Mouse (Mus musculus) kidney, postnatal 4 days (tissue): ENCODE data around the gene Nedd4.
A peak's percentile ranks its signal among the peaks of the same experiment; 100 is the strongest.

Experiments
- DNase-seq, 2 experiments: peaks; one replicate each; pipeline ENCODE4 v3.0.0; 2021; ENCODE audit warnings: mixed read lengths in 2 of 2

The Nedd4 gene

GRCm38 (mm10) chr9:72681652-72682228, 19.6 kb downstream of the Nedd4 start:
- no peak for DNase-seq

DNA sequence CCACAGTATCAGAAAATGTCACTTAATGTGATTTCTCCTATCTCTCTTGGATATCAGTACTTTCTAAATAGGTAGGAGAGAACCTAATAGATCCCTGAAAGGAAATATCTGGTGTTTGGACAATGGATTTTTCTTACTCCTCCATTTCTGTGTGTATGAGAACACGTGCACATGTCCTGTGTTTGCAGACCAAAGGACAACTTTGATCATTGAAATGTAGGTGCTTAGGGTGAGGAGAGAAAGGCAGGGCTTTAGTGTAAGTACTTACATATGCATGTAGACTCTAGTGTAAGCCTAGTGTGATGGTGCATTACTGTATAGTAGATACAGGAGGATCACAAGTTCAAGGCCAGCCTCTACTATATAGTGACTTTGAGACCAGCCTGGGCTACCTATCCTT, 21.1 kb downstream of the Nedd4 start:
- DNase-seq = no peak

DNA sequence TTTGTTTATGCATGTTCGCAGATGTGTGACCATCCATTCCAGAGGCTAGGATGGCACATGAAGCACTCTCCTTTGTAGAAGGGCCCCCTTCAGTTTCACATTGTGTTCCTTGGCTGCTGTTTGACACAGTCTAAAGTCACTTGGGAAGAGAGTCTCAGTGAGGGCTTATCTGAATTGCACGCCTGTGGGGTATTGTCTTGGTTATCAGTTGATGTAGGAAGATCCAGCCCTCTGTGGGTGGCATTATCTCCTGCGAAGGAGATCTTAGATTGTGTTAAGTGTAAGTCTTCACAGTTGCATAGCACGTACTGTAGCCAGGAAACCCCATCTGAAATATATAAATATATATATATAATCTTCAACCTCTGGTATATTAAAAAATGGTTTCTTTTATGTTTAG, 23.1 kb downstream of the Nedd4 start:
- DNase-seq = no peak

- peak; percentile 51 to 66 for DNase-seq
These were observed 24.4 kb downstream of the Nedd4 start for GRCm38 (mm10) chr9:72686506-72686905.

GRCm38 (mm10) chr9:72689522-72689921, 27.4 kb downstream of the Nedd4 start:
- no peak for DNase-seq

- no peak for DNase-seq
These were observed 28.7 kb downstream of the Nedd4 start for GRCm38 (mm10) chr9:72690811-72691210.

GRCm38 (mm10) chr9:72691942-72692341, 29.8 kb downstream of the Nedd4 start:
- DNase-seq = no peak

DNA sequence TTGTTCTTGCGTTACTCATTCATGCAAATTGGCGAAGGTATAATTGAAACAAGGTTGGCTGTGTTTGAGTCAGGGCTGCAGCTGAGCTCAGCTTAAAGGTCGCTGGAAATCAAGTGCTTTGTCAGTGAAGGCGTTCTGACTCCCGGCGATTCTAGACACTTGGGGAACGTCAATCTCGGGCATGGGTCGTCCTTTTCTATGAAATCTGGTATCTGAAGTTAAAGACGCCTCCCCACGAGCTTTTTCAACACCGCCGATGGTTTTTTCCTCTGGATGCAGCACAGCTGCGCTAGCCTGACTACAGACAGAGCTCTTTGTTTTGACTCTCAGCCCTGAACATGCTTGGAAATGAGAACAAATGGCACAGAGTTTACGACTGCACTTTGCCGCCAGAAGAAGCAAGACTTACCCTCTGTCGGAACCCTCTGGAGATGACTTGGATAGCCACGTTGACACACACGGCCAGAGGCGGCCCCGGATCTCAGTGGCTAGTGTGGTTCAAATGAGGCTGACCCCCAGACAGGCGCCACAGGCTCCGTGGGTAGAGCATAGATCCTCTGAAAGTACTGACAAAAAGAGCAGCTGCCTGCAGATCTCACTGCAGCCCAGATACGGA, 31.0 kb downstream of the Nedd4 start:
- DNase-seq = peak; percentile 29 to 40

DNA sequence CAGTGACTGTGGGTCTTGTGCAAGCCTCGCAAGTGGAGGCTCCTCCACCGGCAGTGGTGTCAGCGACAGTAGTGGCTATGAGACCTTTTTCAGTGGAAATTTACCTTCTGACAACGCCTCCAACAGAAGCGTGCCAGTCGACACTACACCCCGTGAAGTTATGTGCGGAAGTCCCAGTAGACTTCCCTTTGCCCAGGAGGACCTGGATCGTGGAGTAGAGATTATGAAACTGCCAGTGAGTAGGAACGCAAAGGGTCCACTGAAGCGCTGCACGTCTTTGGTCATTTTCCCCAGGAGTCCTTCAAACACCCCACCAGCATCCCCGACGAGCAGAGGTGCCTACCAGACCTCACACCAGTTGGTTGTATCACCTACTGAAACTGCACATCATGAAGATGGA, 31.7 kb downstream of the Nedd4 start:
- DNase-seq = no peak

- no peak for DNase-seq
These were observed 34.4 kb downstream of the Nedd4 start for GRCm38 (mm10) chr9:72696508-72696907.

GRCm38 (mm10) chr9:72697779-72698178, 35.6 kb downstream of the Nedd4 start:
- no peak for DNase-seq

GRCm38 (mm10) chr9:72699702-72700101, 37.6 kb downstream of the Nedd4 start:
- no peak for DNase-seq

DNA sequence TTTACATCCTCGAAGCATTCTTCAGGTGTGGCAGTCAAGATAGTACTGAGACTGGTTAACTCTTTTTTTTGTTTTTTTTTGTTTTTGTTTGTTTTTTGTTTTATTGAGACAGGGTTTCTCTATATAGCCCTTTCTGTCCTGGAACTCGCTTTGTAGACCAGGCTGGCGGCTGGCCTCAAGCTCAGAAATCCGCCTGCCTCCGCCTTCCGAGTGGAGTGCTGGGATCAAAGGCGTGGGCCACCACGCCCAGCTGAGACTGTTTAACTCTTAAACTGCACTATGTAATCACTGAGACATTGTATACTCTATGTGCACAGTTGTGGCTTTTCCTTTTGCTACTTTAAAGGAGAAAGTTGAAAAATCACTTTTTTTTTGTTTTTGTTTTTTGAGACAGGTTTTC, 39.3 kb downstream of the Nedd4 start:
- DNase-seq = no peak

- no peak for DNase-seq
These were observed 39.9 kb downstream of the Nedd4 start for GRCm38 (mm10) chr9:72702075-72702474.

- no peak for DNase-seq
These were observed 41.0 kb downstream of the Nedd4 start for GRCm38 (mm10) chr9:72703142-72703541.

DNA sequence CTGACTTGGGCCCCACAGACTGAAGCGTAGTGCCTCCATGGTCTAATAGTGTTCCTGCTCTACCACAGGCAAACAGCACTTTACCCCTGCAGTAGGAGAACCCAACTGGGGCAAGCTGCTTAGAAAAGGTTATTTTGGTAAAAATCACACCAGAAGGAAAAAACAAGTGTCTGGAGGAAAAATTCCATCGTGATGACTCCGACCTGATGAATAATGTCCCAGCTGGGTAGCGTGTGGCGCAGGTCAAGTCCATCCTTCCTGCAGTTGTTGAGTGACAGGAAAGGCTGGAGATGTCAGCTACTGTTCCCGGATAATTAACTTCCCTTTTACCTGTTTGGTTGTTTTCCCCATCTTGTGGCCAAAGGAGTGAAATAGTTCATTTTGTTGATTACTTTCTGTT, 41.6 kb downstream of the Nedd4 start:
- DNase-seq = no peak

- DNase-seq = no peak
These were observed 43.1 kb downstream of the Nedd4 start for GRCm38 (mm10) chr9:72705270-72705669.

- no peak for DNase-seq
These were observed 45.9 kb downstream of the Nedd4 start for GRCm38 (mm10) chr9:72707999-72708398.

DNA sequence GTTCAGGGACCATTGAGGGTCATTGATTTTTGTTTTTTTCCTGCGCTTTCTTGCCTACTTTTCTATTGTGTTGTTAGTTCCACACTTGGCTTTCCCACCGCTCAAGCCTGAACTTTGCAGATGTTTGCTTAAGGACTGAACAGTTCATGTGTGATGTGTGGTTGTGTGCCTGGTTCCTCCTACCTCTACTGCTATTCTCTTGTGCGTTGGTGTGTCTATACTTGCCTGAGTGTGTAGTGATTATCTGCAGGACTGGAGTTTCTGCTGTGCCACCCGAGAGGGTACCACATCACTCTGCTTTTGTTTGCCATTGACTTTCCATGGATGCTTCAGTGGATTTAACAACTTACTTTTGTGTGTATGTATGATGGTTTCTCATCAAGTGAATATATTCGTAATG, 46.5 kb downstream of the Nedd4 start:
- no peak for DNase-seq

DNA sequence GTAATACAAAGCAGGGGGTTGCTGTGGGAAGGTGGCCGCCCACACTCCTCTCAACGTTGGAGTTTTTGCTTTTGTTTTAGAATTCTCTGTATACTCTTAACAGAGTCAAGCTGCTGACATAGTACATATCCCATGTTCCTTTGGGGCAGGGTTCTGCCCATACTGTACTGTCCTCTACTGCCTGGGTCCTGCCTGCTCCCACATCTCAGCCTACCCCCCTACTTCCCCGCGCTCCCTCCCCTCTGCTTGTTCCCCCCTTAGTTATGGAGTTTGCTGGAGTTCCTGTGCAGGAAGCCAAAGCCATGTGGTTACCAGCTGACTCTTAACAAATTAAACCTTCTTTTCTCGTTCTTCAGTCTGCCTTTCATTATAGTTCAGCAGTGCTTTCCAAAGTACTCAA, 47.9 kb downstream of the Nedd4 start:
- no peak for DNase-seq

DNA sequence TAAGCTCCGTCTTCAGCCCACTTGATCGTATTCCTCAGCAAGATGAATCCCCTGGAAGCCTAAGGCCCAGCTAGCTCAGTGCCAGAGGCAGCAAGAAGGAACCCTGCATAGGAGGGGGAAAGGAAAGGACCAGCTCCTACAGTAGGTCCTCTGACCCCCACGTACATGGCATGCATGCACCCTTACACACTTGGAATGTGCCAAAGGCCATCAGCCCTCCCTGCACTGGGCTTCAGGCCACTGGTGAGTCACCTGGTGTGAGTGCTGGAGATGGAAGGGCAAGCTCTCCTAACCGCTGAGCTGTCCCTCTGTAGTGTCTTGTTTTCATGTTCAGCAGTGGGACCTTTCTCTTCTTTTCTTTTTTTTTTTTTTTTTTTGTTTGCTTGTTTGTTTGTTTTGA, 52.8 kb downstream of the Nedd4 start:
- DNase-seq = peak; percentile 50 to 70

GRCm38 (mm10) chr9:72716200-72716599, 54.1 kb downstream of the Nedd4 start:
- DNase-seq = no peak

GRCm38 (mm10) chr9:72719143-72719542, 57.0 kb downstream of the Nedd4 start:
- DNase-seq = no peak

GRCm38 (mm10) chr9:72721221-72721620, 59.1 kb downstream of the Nedd4 start:
- DNase-seq = peak; percentile 20 to 48

GRCm38 (mm10) chr9:72722622-72723021, 60.5 kb downstream of the Nedd4 start:
- no peak for DNase-seq
